Comparison of ENCODE assay signal across 9 mouse cellular contexts in the genomic region with DNA sequence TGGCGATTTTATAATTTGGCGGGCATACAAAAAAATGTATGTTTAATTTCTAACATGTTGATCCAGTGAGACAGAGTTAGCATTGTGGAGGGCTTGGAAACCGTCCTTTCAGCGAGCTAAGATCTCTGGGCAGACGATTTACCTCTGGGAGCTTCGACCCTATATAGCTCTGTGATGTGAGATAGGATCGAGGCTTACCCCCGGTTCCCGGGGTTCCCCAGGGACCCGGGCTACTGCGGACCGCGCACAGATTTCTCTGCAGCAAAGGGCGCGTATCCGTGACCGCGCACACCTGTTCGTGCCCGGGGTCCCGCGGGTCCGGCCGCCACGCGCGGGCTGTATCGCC. TPM values are rescaled to one million over a fixed set of nuclear protein-coding genes. Genes with fewer than 3 reads are reported as not detected.
DNase-seq lines count a peak whose midpoint lies in the region; ATAC-seq and TF ChIP-seq lines count a peak whose summit lies in the region.
"Had no signal": no experiment of that assay in that cellular context is flagged by ENCODE, and none has a peak within 500 bp of the region (broad histone marks: within the 10 kb centered on the region; RNA-seq: fewer than 3 reads in every experiment).

No protein-coding gene starts in this region.

- H3K4me3 ChIP-seq in left cerebral cortex, adult 2 months, result peak overlapping the region; percentile 74
- H3K4me3 ChIP-seq in embryonic facial prominence, embryonic 14.5 days (ENCODE audit: low read depth, low read length), result peak overlapping the region; percentile 65
- peak overlapping the region; percentile 56 for H3K4me3 ChIP-seq in intestine, embryonic 15.5 days (replicated peaks)
- H3K4me3 ChIP-seq in neural tube, embryonic 14.5 days (ENCODE audit: low read depth, low read length), result peak overlapping the region; percentile 60

- peak; percentile 19; the same call in 1 of the 2 replicates for ATAC-seq in embryonic facial prominence, embryonic 14.5 days (ENCODE audit: low read depth)
- ATAC-seq in intestine, embryonic 15.5 days, result peak; percentile 34; the same call in 1 of the 2 replicates
- peak; percentile 57 for ATAC-seq in neural tube, embryonic 14.5 days (ENCODE audit: low read depth)

- TF ChIP-seq CTCF in left cerebral cortex, adult 2 months (IDR thresholded peaks at IDR 0.05), result no peak

- intact Hi-C loops in left cerebral cortex, adult 2 months (cut with DNase I), result no loop called here
- intact Hi-C loops in left cerebral cortex, postnatal 4 days (cut with DNase I), result no loop called here

- no peak for DNase-seq in left cerebral cortex, adult 2 months (ENCODE audit: extremely low spot score in 1 of 2, low spot score in 2 of 2)
- DNase-seq in left cerebral cortex, postnatal 4 days, result no peak
- DNase-seq in embryonic facial prominence, embryonic 14.5 days (ENCODE audit: low spot score), result no peak
- no peak for DNase-seq in adrenal gland, postnatal 25 days
- no peak for DNase-seq in ovary, postnatal 10 days (ENCODE audit: low spot score)
- DNase-seq in urinary bladder, postnatal 25 days (ENCODE audit: low spot score), result no peak
- DNase-seq: kidney, adult 8-10 months had no signal

- peak overlapping the region; percentile 21; the same call in 1 of the 2 replicates for H3K27ac ChIP-seq in left cerebral cortex, adult 2 months
- H3K27ac ChIP-seq in embryonic facial prominence, embryonic 14.5 days (replicated peaks; ENCODE audit: low read depth, low read length), result no peak overlapping the region; the same call in 1 of the 2 replicates
- H3K27ac ChIP-seq in intestine, embryonic 15.5 days, result no peak overlapping the region
- H3K27ac ChIP-seq in neural tube, embryonic 14.5 days (ENCODE audit: low read depth, low read length), result no peak overlapping the region

- H3K4me2 ChIP-seq in embryonic facial prominence, embryonic 14.5 days (ENCODE audit: low read depth, low read length), result peak overlapping the region; percentile 99
- H3K4me2 ChIP-seq in intestine, embryonic 15.5 days (replicated peaks), result peak overlapping the region; percentile 98
- H3K4me2 ChIP-seq in neural tube, embryonic 14.5 days (ENCODE audit: low read depth, low read length), result peak overlapping the region; percentile 94

- peak overlapping the region; percentile 60 for H3K9ac ChIP-seq in embryonic facial prominence, embryonic 14.5 days (ENCODE audit: low read depth, low read length)
- H3K9ac ChIP-seq in intestine, embryonic 15.5 days, result peak overlapping the region; percentile 39; the same call in 1 of the 2 replicates
- peak overlapping the region; percentile 63 for H3K9ac ChIP-seq in neural tube, embryonic 14.5 days (replicated peaks; ENCODE audit: low read depth, low read length)

- WGBS in embryonic facial prominence, embryonic 14.5 days, result under 1% methylated on average over 28 of the region's 28 CpGs
- WGBS in intestine, embryonic 15.5 days, result 2% methylated on average over 28 of the region's 28 CpGs
- WGBS in neural tube, embryonic 14.5 days, result 2% methylated on average over 28 of the region's 28 CpGs

- no peaks in the 10 kb centered on the region for H3K36me3 ChIP-seq in embryonic facial prominence, embryonic 14.5 days (ENCODE audit: control insufficient read depth, insufficient read depth, low read length)
- H3K36me3 ChIP-seq in intestine, embryonic 15.5 days, result no peaks in the 10 kb centered on the region
- H3K36me3 ChIP-seq in neural tube, embryonic 14.5 days (ENCODE audit: control insufficient read depth, insufficient read depth, low read length), result no peaks in the 10 kb centered on the region

- H3K9me3 ChIP-seq in embryonic facial prominence, embryonic 14.5 days (ENCODE audit: control insufficient read depth, low read length), result no peaks in the 10 kb centered on the region
- H3K9me3 ChIP-seq in intestine, embryonic 15.5 days, result no peaks in the 10 kb centered on the region
- no peaks in the 10 kb centered on the region for H3K9me3 ChIP-seq in neural tube, embryonic 14.5 days (ENCODE audit: control insufficient read depth, low read length)

- peaks cover 39% of the 10 kb centered on the region for H3K27me3 ChIP-seq in embryonic facial prominence, embryonic 14.5 days (replicated peaks; ENCODE audit: control insufficient read depth, insufficient read depth, low read length)
- peaks cover 18% of the 10 kb centered on the region for H3K27me3 ChIP-seq in intestine, embryonic 15.5 days (replicated peaks)
- peaks cover 11% of the 10 kb centered on the region for H3K27me3 ChIP-seq in neural tube, embryonic 14.5 days (ENCODE audit: control insufficient read depth, insufficient read depth, low read length)

- H3K4me1 ChIP-seq in embryonic facial prominence, embryonic 14.5 days (ENCODE audit: control insufficient read depth, insufficient read depth, low read length), result peaks cover 4% of the 10 kb centered on the region; the same call in 1 of the 2 replicates
- peaks cover 9% of the 10 kb centered on the region for H3K4me1 ChIP-seq in intestine, embryonic 15.5 days (replicated peaks)
- H3K4me1 ChIP-seq in neural tube, embryonic 14.5 days (ENCODE audit: control insufficient read depth, insufficient read depth, low read length), result peaks cover 4% of the 10 kb centered on the region; the same call in 1 of the 2 replicates

RNA-seq across cellular contexts. Expression of a gene that starts 0.3 kb away (rescaled TPM):
- 100 to 1,000 TPM; 291 to 320 TPM for total RNA-seq in left cerebral cortex, adult 2 months (2021)
- 100 to 1,000 TPM; 176 to 180 TPM for total RNA-seq in left cerebral cortex, postnatal 4 days (2021)
- polyA plus RNA-seq in embryonic facial prominence, embryonic 14.5 days (2014; fragmentation: Nextera tagmentation; extraction: Ambion mirVana), result 4.4 and 4.8 TPM in 2 replicates
- polyA plus RNA-seq in intestine, embryonic 15.5 days (2015; fragmentation: Nextera tagmentation; extraction: Ambion mirVana), result 1.7 and 1.9 TPM in 2 replicates
- 63.8 and 70.1 TPM in 2 replicates for polyA plus RNA-seq in neural tube, embryonic 14.5 days (2014; fragmentation: Nextera tagmentation; extraction: Ambion mirVana)
- total RNA-seq in adrenal gland, postnatal 25 days (2021), result 3.0 and 4.6 TPM in 2 replicates

Comparison
In these comparisons a context has a peak if more than half of its experiments do, and no peak if none do; other contexts are left out.
1. RNA of a gene that starts 0.3 kb away (total RNA-seq): 291 to 320 TPM in left cerebral cortex, adult 2 months and 176 to 180 TPM in left cerebral cortex, postnatal 4 days; 3.0 to 4.6 TPM in adrenal gland, postnatal 25 days; every median in the first group is over 10 times any median in the second.
2. Peak in every context shown above with its lines, with median percentiles within 50 percentile points of each other: H3K4me3 ChIP-seq, ATAC-seq, H3K4me2 ChIP-seq and H3K9ac ChIP-seq.